20 mouse cellular contexts compared by ENCODE assay signal in the genomic region with DNA sequence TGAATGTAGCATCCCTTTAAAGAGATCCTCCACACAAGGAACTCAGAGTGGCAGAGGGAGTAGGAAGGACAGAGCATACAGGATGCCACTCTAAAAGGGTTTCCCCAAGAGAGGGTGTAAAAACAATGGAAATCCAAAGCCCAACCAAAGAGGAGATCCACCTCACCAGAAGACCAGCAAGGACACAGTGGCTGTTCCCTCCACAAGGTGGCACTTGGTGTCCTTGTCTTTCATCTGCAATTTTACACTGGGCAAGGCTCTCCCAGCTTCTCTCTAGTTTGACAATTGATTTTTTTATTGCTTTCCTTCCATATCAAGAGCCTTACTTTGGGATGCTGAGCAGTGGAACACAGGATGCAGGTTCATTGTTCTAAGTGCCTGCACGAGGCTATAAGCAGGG.
A peak's percentile ranks its signal among the peaks of the same experiment; 100 is the strongest.
DNase-seq lines count a peak whose midpoint lies in the region; ATAC-seq and TF ChIP-seq lines count a peak whose summit lies in the region.
"Had no signal": no experiment of that assay in that cellular context is flagged by ENCODE, and none has a peak within 500 bp of the region (broad histone marks: within the 10 kb centered on the region; RNA-seq: fewer than 3 reads in every experiment).

No protein-coding gene starts in this region.

- no peak overlapping the region for H3K27ac ChIP-seq in heart, embryonic 11.5 days (ENCODE audit: low read depth, low read length)
- no peak overlapping the region for H3K27ac ChIP-seq in liver, embryonic 14.5 days
- no peak overlapping the region for H3K27ac ChIP-seq in liver, embryonic 12.5 days
- H3K27ac ChIP-seq: embryonic facial prominence, embryonic 13.5 days; forebrain, embryonic 10.5 days; kidney, embryonic 15.5 days; limb, embryonic 13.5 days; lung, embryonic 15.5 days; midbrain, embryonic 10.5 days had no signal

- H3K27me3 ChIP-seq in heart, embryonic 11.5 days (ENCODE audit: control insufficient read depth, insufficient read depth, low read length) = no peaks in the 10 kb centered on the region
- H3K27me3 ChIP-seq in liver, embryonic 14.5 days (ENCODE audit: control insufficient read depth, insufficient read depth, low read length) = no peaks in the 10 kb centered on the region
- no peaks in the 10 kb centered on the region for H3K27me3 ChIP-seq in liver, embryonic 12.5 days (replicated peaks)
- H3K27me3 ChIP-seq: embryonic facial prominence, embryonic 13.5 days; kidney, embryonic 15.5 days; limb, embryonic 13.5 days; lung, embryonic 15.5 days had no signal

- 44% methylated on average over 1 of the region's 1 CpGs for WGBS in heart, embryonic 11.5 days (ENCODE audit: insufficient replicate concordance)
- 35% methylated on average over 1 of the region's 1 CpGs for WGBS in liver, embryonic 14.5 days (ENCODE audit: insufficient replicate concordance)
- WGBS in liver, embryonic 12.5 days (ENCODE audit: insufficient replicate concordance) = 29% methylated on average over 1 of the region's 1 CpGs

- H3K36me3 ChIP-seq in heart, embryonic 11.5 days (ENCODE audit: control insufficient read depth, insufficient read depth, low read length) = no peaks in the 10 kb centered on the region
- H3K36me3 ChIP-seq in liver, embryonic 14.5 days (replicated peaks; ENCODE audit: control insufficient read depth, insufficient read depth, low read depth) = no peaks in the 10 kb centered on the region
- no peaks in the 10 kb centered on the region for H3K36me3 ChIP-seq in liver, embryonic 12.5 days
- H3K36me3 ChIP-seq: embryonic facial prominence, embryonic 13.5 days; forebrain, embryonic 10.5 days; kidney, embryonic 15.5 days; limb, embryonic 13.5 days; lung, embryonic 15.5 days; midbrain, embryonic 10.5 days had no signal

- peak; percentile 36 to 49 for DNase-seq in cerebellum, adult 18-20 months
- DNase-seq in cerebellum, postnatal 36 days = no peak
- peak; percentile 76 for DNase-seq in heart, adult 11 months
- DNase-seq in liver, embryonic 14.5 days (ENCODE audit: low read depth in 3 of 3, low spot score in 3 of 3) = no peak
- DNase-seq in brain, embryonic 14.5 days (ENCODE audit: low read depth) = peak; percentile 23
- DNase-seq: adrenal gland, postnatal 36 days; heart, postnatal 14 days; right cerebral cortex, adult 18-20 months; thymus, postnatal 4 days had no signal

- no peak for TF ChIP-seq EP300 in liver, embryonic 14.5 days (IDR thresholded peaks at IDR 0.05; ENCODE audit: low read depth)

- ATAC-seq in heart, embryonic 11.5 days (replicated peaks; ENCODE audit: insufficient number of reproducible peaks, low FRiP score, low TSS enrichment) = no peak
- no peak for ATAC-seq in liver, embryonic 14.5 days (ENCODE audit: insufficient read depth)
- no peak for ATAC-seq in liver, embryonic 12.5 days
- ATAC-seq in megakaryocyte, adult 5-6 weeks (ENCODE audit: poor library complexity, severe bottlenecking) = no peak
- ATAC-seq: activated CD4-positive, CD25-positive, alpha-beta regulatory T cell, adult 4 months; hindbrain, embryonic 16.5 days had no signal

- H3K4me1 ChIP-seq in heart, embryonic 11.5 days (ENCODE audit: control insufficient read depth, insufficient read depth, low read length) = peaks cover 3% of the 10 kb centered on the region
- no peaks in the 10 kb centered on the region for H3K4me1 ChIP-seq in liver, embryonic 14.5 days (replicated peaks; ENCODE audit: control insufficient read depth in 2 of 2, insufficient read depth in 2 of 2, low read length in 1 of 2)
- H3K4me1 ChIP-seq in liver, embryonic 12.5 days = no peaks in the 10 kb centered on the region
- H3K4me1 ChIP-seq: embryonic facial prominence, embryonic 13.5 days; forebrain, embryonic 10.5 days; limb, embryonic 13.5 days; lung, embryonic 15.5 days had no signal

- H3K4me3 ChIP-seq in heart, embryonic 11.5 days (ENCODE audit: low read depth, low read length) = no peak overlapping the region
- H3K4me3 ChIP-seq in liver, embryonic 14.5 days (ENCODE audit: insufficient read depth in 1 of 2, low read depth in 2 of 2, low read length in 2 of 2) = no peak overlapping the region
- H3K4me3 ChIP-seq in liver, embryonic 12.5 days = no peak overlapping the region
- H3K4me3 ChIP-seq: embryonic facial prominence, embryonic 13.5 days; forebrain, embryonic 10.5 days; kidney, embryonic 15.5 days; limb, embryonic 13.5 days; lung, embryonic 15.5 days; midbrain, embryonic 10.5 days had no signal

- H3K9ac ChIP-seq in heart, embryonic 11.5 days (ENCODE audit: low read depth, low read length) = no peak overlapping the region
- H3K9ac ChIP-seq in liver, embryonic 14.5 days (replicated peaks) = no peak overlapping the region
- H3K9ac ChIP-seq in liver, embryonic 12.5 days = no peak overlapping the region
- H3K9ac ChIP-seq: embryonic facial prominence, embryonic 13.5 days; kidney, embryonic 15.5 days; limb, embryonic 13.5 days; lung, embryonic 15.5 days had no signal

- H3K4me2 ChIP-seq in heart, embryonic 11.5 days = no peak overlapping the region
- no peak overlapping the region for H3K4me2 ChIP-seq in liver, embryonic 14.5 days (ENCODE audit: low read depth)
- no peak overlapping the region for H3K4me2 ChIP-seq in liver, embryonic 12.5 days
- H3K4me2 ChIP-seq: embryonic facial prominence, embryonic 13.5 days; kidney, embryonic 15.5 days; limb, embryonic 13.5 days; lung, embryonic 15.5 days had no signal

- H3K9me3 ChIP-seq in heart, embryonic 11.5 days (replicated peaks; ENCODE audit: control insufficient read depth, low read length) = no peaks in the 10 kb centered on the region
- no peaks in the 10 kb centered on the region for H3K9me3 ChIP-seq in liver, embryonic 14.5 days (ENCODE audit: control insufficient read depth, low read length)
- no peaks in the 10 kb centered on the region for H3K9me3 ChIP-seq in liver, embryonic 12.5 days (replicated peaks)
- H3K9me3 ChIP-seq: embryonic facial prominence, embryonic 13.5 days; forebrain, embryonic 10.5 days; kidney, embryonic 15.5 days; limb, embryonic 13.5 days; lung, embryonic 15.5 days; midbrain, embryonic 10.5 days had no signal

- peak; percentile 16; the same call in 1 of the 2 replicates for TF ChIP-seq CTCF in liver, embryonic 14.5 days (IDR thresholded peaks at IDR 0.05; ENCODE audit: low read depth)
- peak; percentile 24; the same call in 1 of the 2 replicates for TF ChIP-seq CTCF in brain, embryonic 14.5 days (IDR thresholded peaks at IDR 0.05; ENCODE audit: borderline replicate concordance, extremely low read depth, insufficient read depth, insufficient read length)

- no peak for TF ChIP-seq POLR2A in brain, embryonic 14.5 days (IDR thresholded peaks at IDR 0.05; ENCODE audit: borderline replicate concordance, extremely low read depth, insufficient read depth, insufficient read length, poor library complexity, severe bottlenecking)

Comparison
In these comparisons a context has a peak if more than half of its experiments do, and no peak if none do; other contexts are left out.
1. DNase-seq: peak in cerebellum, adult 18-20 months (2 of 2), heart, adult 11 months (single experiment) and brain, embryonic 14.5 days (single experiment); none in cerebellum, postnatal 36 days (0 of 2) and liver, embryonic 14.5 days (0 of 3).